Mouse (Mus musculus): ENCODE measurements around the gene Nhlh2.

DNA sequence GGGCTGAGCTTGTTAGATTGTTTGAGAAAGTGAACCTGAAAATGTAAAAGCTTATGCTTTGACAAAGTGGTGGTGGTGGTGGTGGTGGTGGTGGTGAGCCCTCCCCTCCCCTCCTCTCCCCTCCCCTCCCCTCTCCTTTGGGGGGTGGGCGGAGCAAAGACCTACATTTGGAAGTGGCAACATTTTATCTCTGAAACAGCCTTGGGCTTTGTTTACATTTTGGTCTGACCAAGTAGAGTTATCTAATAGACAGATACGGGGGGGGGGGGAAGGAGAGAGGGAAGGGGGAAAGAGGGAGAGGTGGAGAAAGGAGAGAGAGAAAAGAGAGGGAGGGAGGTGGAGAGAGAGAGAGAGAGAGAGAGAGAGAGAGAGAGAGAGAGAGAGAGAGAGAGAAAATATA is 12.8 kb downstream of the Nhlh2 start:
- TF ChIP-seq CTCF (IDR thresholded peaks at IDR 0.05; ENCODE audit: low read depth, low read length) (no peak), POLR2A (IDR thresholded peaks at IDR 0.05; ENCODE audit: borderline replicate concordance, low read depth, low read length) (no peak)

All from bone marrow macrophage, adult 2 months (primary cell).